Mouse (Mus musculus) T-helper 2 cell (primary cell): Measurements from ENCODE around the gene Hhip.
"Not testable (repeated sequence)": the region's sequence is repeated elsewhere in the genome, so short reads cannot be mapped to it uniquely, and the experiment has no call there.

Experiments used
- in situ Hi-C: fragments of 300-600 bp; cut with MboI, MseI; formaldehyde crosslinking; loops from one replicate; pipeline ENCODE4 v1.15.1; 2025; ENCODE audit warnings: high pct_unique_total_duplicates

The Hhip gene

GRCm38 (mm10) chr8:79992121-79992848 is 65.5 kb downstream of the Hhip start:
- in situ Hi-C loops, result no loop called here

DNA sequence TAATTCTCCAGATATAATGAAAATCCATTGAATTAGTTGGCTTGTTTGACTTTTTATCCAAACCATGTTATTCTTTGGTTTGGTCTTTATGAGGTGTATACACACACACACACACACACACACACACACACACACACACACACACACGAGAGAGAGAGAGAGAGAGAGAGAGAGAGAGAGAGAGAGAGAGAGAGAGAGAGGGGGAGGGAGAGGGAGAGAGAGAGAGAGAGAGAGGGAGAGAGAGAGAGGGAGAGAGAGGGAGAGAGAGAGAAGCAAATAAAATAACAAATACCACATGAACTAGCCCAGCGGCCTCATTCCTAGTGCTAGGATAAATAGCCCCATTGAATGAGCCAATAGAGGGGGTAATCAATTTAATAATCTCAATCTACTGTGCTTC is 66.4 kb downstream of the Hhip start:
- in situ Hi-C loops, result not testable (repeated sequence)

GRCm38 (mm10) chr8:79984946-79985345 is 72.9 kb downstream of the Hhip start:
- in situ Hi-C loops, result no loop called here

DNA sequence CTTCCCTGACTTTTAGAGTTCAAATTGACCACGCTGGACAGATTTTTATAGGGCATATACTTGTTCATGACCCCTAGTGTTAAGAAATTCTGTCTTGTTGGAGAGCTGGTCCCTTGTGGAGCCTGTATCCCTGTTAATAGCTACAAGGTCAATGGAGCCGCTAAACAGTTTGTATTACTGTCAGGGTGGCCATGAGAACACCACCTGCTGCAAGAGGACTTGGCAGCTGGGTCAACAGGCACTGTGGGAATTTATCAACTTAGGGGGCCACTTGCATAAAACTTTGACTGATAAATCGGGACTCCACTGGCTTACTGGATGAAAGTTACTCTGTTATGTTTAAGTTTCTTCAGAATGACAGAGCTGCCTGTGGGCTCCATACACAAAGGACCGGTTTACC is 75.7 kb downstream of the Hhip start:
- in situ Hi-C loops, result no loop called here

DNA sequence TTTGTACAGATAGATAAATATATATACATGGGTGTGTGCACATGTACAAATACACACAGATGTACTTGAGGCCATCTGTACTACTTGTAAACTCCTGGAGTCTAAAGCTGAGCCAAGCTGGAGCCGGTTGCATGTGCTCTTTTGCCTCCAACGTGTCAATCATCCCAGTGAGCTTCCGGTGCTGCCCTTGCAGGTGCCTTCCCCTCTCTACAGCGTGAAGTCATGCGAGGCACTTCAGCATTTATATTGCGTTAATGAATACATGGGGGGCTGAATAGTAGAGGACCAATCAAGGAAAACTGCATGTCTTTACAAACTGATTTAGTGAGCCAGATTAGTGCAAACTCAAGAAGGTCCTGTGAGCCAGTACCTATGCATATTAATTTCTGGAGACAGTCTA is 91.6 kb downstream of the Hhip start:
- in situ Hi-C loops, result no loop called here

DNA sequence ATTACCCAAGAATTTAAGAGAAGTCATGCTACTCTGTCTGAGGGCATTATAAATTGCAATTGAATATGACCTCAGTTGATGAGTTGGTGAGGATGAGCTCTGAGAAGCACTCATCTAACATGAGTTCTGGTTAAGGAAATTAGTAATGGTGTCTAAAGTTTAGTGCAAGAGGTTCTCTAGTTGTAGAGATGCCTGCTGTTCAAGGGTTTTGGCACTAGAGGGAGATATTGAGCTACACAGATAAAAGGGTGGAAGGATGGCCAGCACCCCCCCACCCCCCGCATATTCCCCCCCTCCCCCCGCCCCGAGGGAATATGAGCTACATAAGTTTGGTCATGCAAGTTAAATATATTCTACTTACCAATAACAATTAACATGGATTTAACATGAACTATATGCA is 104.9 kb downstream of the Hhip start:
- in situ Hi-C loops, result no loop called here

GRCm38 (mm10) chr8:79950376-79950775 is 107.4 kb downstream of the Hhip start:
- in situ Hi-C loops, result no loop called here

DNA sequence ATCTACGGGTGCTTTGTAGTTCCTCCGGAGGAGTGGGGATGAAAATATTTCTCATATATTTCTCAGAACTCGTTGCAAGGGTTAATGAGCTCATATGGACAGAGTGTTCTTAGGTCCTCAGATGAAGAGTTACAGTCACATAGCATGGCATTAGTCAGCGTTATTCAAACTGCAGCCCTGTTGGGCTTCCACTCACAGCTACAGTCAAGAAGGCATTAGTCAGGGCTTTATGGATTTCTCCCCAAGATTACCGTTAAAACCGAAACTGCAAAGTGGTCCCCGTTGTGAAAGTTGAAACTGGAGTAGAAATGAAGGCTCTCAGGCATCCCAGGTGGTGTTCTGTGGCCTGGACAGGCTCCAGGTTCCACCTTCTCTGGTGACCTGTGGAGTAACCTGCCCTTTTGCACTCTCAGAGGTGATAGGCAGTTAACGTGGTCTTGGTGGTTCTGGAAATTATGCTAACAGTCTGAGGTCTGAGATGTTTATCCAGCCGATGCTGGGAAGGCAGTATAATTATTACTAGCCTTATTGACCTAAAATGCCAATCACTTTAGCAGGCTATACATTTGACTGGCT is 112.2 kb downstream of the Hhip start:
- in situ Hi-C loops, result loop anchor here (25.0 kb wide), 1 partner anchor 517 kb away; no protein-coding TSS in a partner anchor

DNA sequence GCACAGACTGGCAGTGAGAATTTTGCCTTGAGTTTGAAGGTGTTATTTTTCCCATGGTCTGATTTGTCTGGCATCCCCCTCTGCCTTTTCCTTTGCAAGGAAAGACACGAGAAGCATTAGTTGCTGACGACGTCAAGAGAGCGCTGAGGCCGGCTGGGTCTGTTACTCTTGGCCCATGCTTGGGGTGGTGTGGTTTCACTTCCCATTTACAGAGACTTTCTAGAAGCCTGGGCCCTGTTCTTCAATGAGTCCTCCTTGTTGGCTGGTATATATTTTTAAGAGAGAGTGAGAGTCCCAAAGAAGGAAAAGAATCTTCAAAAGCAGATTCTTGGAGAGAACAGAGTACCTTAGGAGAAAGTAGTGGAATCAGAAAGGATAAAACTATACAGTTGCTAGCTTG is 116.7 kb downstream of the Hhip start:
- in situ Hi-C loops, result loop anchor here (25.0 kb wide), 1 partner anchor 521 kb away; no protein-coding TSS in a partner anchor

DNA sequence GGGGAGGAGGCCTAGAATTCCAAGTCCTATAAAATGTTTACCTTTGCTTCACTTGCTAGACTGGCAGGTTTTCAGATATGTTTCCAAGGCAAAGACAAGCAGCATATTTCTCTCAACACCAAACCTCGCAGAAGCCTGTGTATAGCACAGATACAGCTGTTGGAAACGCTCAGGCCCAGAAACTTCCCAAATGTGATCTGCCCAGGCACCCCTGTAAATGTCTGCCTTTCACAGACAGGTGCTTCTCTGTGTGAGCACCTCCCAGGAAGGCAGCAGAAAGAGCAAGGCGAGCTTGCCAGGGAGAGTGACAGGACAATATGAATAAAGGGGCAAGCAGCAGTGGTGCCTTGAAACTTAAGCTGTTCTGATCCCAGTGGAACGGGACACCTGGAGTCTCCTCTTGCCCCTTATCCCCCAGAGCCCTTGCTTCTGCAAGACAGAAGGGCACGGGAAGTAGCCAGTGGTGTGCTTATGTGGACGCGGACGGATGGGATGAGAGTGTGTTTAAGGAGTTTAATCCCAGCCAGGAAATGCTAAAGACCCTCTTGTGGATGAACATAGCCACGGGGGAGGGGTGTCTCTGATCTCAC is 120.9 kb downstream of the Hhip start:
- in situ Hi-C loops, result loop anchor here (25.0 kb wide), 1 partner anchor 525 kb away; no protein-coding TSS in a partner anchor

GRCm38 (mm10) chr8:79935793-79936192 is 122.0 kb downstream of the Hhip start:
- in situ Hi-C loops, result loop anchor here (25.0 kb wide), 1 partner anchor 527 kb away; no protein-coding TSS in a partner anchor

- in situ Hi-C loops, result loop anchor here (25.0 kb wide), 1 partner anchor 533 kb away; no protein-coding TSS in a partner anchor
Measured at GRCm38 (mm10) chr8:79929202-79929601, 128.6 kb downstream of the Hhip start.

DNA sequence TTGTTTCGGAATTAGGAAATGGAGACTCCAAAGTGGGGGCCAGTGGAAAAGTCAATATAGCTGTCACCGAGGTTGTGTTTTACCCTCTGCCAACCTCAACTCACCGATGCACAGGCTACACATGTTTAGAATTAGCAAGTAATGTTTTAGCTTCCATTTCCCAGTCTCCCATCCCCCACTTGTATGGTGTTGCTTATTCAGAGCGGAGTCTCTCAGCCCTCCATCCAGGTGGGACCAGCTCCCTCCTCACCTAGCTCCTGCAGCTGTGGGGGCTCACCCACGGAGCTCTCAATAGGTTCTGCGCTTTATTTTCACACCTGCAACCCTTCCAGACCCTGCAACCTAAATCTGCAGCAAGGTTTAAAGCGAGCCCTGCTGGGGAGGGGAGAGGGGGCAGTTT is 140.6 kb downstream of the Hhip start:
- in situ Hi-C loops, result no loop called here
